Mouse (Mus musculus) midbrain, postnatal 0 days (tissue): ENCODE results near the gene Pkdrej. TPM values are rescaled to one million over a fixed set of nuclear protein-coding genes. Genes with fewer than 3 reads are reported as not detected.

Experiments used
- ATAC-seq: fragments of 200-750 bp; cut with Nextera tagmentation; 2 replicates; pipeline ENCODE4 v1.8.0; 2017; ENCODE audit warnings: moderate number of reproducible peaks, mild to moderate bottlenecking, moderate TSS enrichment, moderate library complexity; ENCODE audit not compliant: low FRiP score
- DNase-seq: peaks from one replicate; pipeline ENCODE4 v3.0.0-alpha.2; 2015; ENCODE audit warnings: low spot score
- H3K27ac ChIP-seq: fragments of 300-500 bp; sonication (generic); 2 replicates; pipeline ENCODE4 v1.5.1; 2014; ENCODE audit warnings: low read depth, mild to moderate bottlenecking, low read length, mixed read lengths
- H3K27me3 ChIP-seq: fragments of 300-500 bp; sonication (generic); 2 replicates; pipeline ENCODE4 v1.6.1; 2014; ENCODE audit warnings: low read length, control low read depth, mixed read lengths; ENCODE audit not compliant: insufficient read depth
- H3K36me3 ChIP-seq: fragments of 300-500 bp; sonication (generic); 2 replicates; pipeline ENCODE4 v1.6.1; 2014; ENCODE audit warnings: low read length, control low read depth, mixed read lengths; ENCODE audit not compliant: insufficient read depth
- H3K4me1 ChIP-seq: fragments of 300-500 bp; sonication (generic); 2 replicates; pipeline ENCODE4 v1.6.1; 2014; ENCODE audit warnings: mild to moderate bottlenecking, control low read depth, antibody characterized with exemption, low read length, mixed read lengths; ENCODE audit not compliant: insufficient read depth
- H3K4me2 ChIP-seq: fragments of 300-500 bp; sonication (generic); 2 replicates; pipeline ENCODE4 v1.6.1; 2014; ENCODE audit warnings: low read depth, mild to moderate bottlenecking, low read length, mixed read lengths; ENCODE audit not compliant: poor library complexity, severe bottlenecking
- H3K4me3 ChIP-seq: fragments of 300-500 bp; sonication (generic); 2 replicates; pipeline ENCODE4 v1.5.1; 2014; ENCODE audit warnings: low read depth, mild to moderate bottlenecking, low read length, moderate library complexity
- H3K9ac ChIP-seq: fragments of 300-500 bp; sonication (generic); replicated peaks from 2 replicates; pipeline ENCODE4 v1.6.1; 2014; ENCODE audit warnings: mild to moderate bottlenecking, low read length, moderate library complexity, mixed read lengths; ENCODE audit not compliant: poor library complexity, severe bottlenecking
- H3K9me3 ChIP-seq: fragments of 300-500 bp; sonication (generic); 2 replicates; pipeline ENCODE4 v1.6.1; 2016; ENCODE audit warnings: low read length, control low read depth
- CTCF ChIP-seq: IDR thresholded peaks from 2 replicates; pipeline ENCODE4 v1.5.1; 2016; ENCODE audit warnings: antibody characterized with exemption, mild to moderate bottlenecking
- WGBS: fragments of 180-500 bp; shearing (Covaris S2); extraction: QIAGEN DNeasy Blood & Tissue Kit; methylation state at CpG from one replicate; pipeline ENCODE4 v1.1.7; 2014; 5-methylcytosine and 5-hydroxymethylcytosine counted together
- polyA plus RNA-seq: library from polyadenylated mRNA; unstranded; fragments of >200 nt; fragmentation: Nextera tagmentation; extraction: Ambion mirVana; gene quantifications from 2 replicates; pipeline ENCODE4 v1.2.1, GENCODE M21; 2015
- total RNA-seq: library from RNA; depleted of rRNA; stranded (reverse); fragments of >200 nt; gene quantifications from 2 replicates; pipeline ENCODE4 v1.2.3, GENCODE M21; 2014

Pkdrej gene
- total and polyA plus RNA-seq, 2 experiments from 2014 or later, result 0.06 to 0.33 TPM

DNA sequence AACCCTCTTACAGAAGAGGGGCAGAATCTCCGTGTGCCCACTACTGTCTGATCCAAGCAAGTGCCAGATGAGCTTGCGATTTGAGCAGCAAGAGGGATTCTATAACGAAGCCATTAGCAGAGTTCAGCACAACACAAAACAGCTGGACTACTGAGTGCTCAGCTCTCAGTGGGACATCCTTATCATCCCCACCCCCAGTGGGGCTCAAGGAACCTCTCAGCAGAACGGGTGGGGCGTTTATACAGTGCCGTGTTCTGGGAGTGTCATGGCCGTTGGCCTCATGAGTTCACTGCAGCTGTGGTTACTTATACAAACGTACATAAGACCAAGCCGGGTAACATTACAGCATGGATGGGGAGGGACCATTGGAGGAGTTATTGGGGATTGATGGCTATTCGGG, 8.1 kb downstream of the Pkdrej start:
- DNase-seq, result no peak
- Histone ChIP-seq H3K27me3 (no peaks in the 10 kb centered on the region), H3K27ac (no peak overlapping the region), H3K9me3 (peaks cover 3% of the 10 kb centered on the region; the same call in 1 of the 2 replicates), H3K36me3 (no peaks in the 10 kb centered on the region), H3K4me2 (no peak overlapping the region), H3K4me1 (peaks cover 6% of the 10 kb centered on the region; the same call in 1 of the 2 replicates), H3K9ac (no peak overlapping the region), H3K4me3 (no peak overlapping the region)
- 76% methylated on average over 10 of the region's 10 CpGs for WGBS
- ATAC-seq, result no peak
- no peak for TF ChIP-seq CTCF

- ATAC-seq (peak; percentile 92), DNase-seq (peak; percentile 99)
- H3K36me3 ChIP-seq, result no peaks in the 10 kb centered on the region
- peak within 1 kb of the TSS; percentile 58 for H3K4me2 ChIP-seq
- peak within 1 kb of the TSS; percentile 95 for H3K27ac ChIP-seq
- no peaks in the 10 kb centered on the region for H3K27me3 ChIP-seq
- TF ChIP-seq CTCF, result no peak; the same call in none of the 2 replicates
- H3K4me1 ChIP-seq, result peaks cover 6% of the 10 kb centered on the region; the same call in 1 of the 2 replicates
- WGBS, result 3% methylated on average over 32 of the region's 36 CpGs
- H3K9me3 ChIP-seq, result no peaks in the 10 kb centered on the region
- peak within 1 kb of the TSS; percentile 71 for H3K4me3 ChIP-seq
- peak within 1 kb of the TSS; percentile 87 for H3K9ac ChIP-seq
Measured at GRCm38 (mm10) chr15:85811535-85812277, 9.8 kb downstream of the Pkdrej start, which contains the start of gene Cdpf1. Gene Cdpf1 (minus strand): TSS chr15:85811697.

DNA sequence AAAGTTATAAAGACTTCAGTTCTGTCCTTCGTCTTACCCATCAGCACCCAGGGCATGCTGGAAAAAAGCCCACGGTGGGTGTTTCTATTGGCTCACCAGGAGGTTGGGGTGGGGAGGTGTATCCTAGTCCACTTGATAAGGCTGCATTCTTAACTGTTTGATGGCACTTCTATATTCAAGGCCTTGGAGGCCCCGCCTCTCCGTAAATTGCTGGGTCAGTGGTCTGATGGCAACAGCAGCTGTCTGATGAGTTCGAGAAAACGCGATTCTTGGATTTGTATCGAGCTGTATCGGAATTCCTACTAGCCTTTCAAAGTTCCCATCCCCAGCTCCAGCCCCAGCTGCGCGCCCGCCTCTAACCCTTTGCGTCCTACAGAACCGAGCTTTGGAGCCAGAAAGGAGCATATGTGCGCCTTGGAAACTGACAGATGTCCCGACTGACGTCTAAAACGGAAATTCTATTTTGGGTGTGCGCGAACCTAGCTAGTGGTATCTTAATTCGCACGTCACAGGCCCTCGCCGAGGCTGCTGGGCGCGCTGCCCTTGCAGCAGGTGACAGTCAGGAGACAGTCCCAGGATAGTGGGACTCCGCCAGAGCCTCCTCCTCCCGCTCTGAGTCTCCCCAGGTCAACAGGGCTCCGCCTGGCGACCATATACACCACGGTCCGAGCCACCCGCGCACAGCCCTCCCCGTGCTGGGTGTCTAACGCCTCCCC, 10.6 kb downstream of the Pkdrej start:
- peak overlapping the region; percentile 71 for H3K4me3 ChIP-seq
- H3K9me3 ChIP-seq, result no peaks in the 10 kb centered on the region
- H3K27ac ChIP-seq, result peak overlapping the region; percentile 95
- no peaks in the 10 kb centered on the region for H3K27me3 ChIP-seq
- ATAC-seq (peak; percentile 81), DNase-seq (peak; percentile 62)
- H3K4me1 ChIP-seq, result peaks cover 6% of the 10 kb centered on the region; the same call in 1 of the 2 replicates
- H3K4me2 ChIP-seq, result peak overlapping the region; percentile 58
- 4% methylated on average over 36 of the region's 36 CpGs for whole genome bisulfite sequencing
- H3K9ac ChIP-seq, result peak overlapping the region; percentile 87
- peak; percentile 40; the same call in 1 of the 2 replicates for TF ChIP-seq CTCF
- H3K36me3 ChIP-seq, result no peaks in the 10 kb centered on the region

DNA sequence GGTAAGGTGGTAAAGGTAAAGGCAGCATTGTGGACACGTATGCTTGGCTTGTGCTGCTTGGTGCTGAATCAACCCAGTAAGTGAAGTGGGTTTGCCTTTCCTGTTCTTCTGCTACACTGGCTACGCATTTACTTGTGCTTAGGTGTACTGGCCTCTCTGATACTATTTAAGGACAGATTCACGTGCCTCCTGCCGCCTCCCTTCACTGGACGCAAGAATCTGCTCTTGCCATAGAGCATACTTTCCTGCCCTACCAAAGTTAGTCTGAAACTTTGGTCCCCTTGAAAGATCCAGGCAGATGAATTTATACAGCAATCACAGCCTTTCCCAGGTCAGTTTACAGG, 11.1 kb downstream of the Pkdrej start:
- Histone ChIP-seq H3K27me3 (no peaks in the 10 kb centered on the region), H3K4me2 (peak overlapping the region; percentile 58), H3K9me3 (no peaks in the 10 kb centered on the region), H3K4me1 (peaks cover 6% of the 10 kb centered on the region; the same call in 1 of the 2 replicates), H3K36me3 (no peaks in the 10 kb centered on the region), H3K9ac (no peak overlapping the region), H3K27ac (peak overlapping the region; percentile 14; the same call in 1 of the 2 replicates), H3K4me3 (peak overlapping the region; percentile 71)
- TF ChIP-seq CTCF, result no peak
- ATAC-seq, result no peak
- no peak for DNase-seq
- 85% methylated on average over 5 of the region's 5 CpGs for WGBS

DNA sequence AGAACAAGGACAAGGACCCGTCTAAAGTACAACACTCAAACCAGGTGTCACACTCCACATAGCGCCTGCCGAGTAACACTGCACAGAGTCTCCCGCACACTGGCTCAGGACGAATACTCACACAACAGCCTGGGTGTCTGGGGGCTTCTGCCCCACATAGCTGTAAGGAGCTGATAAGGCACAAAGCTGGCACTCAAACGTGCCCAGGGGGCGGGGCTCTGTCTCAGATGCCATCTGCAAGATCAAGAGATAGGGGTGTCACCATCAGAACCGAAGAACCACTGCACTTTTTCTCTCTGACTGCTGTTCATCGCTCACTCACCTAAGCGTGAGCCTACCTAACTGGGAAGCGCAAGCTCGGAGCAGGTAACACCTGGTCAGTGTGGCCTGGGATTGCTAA, 12.4 kb downstream of the Pkdrej start:
- no peak overlapping the region for H3K27ac ChIP-seq
- DNase-seq (no peak), ATAC-seq (no peak)
- no peak overlapping the region for H3K4me2 ChIP-seq
- H3K36me3 ChIP-seq, result no peaks in the 10 kb centered on the region
- peaks cover 6% of the 10 kb centered on the region; the same call in 1 of the 2 replicates for H3K4me1 ChIP-seq
- H3K27me3 ChIP-seq, result no peaks in the 10 kb centered on the region
- no peaks in the 10 kb centered on the region for H3K9me3 ChIP-seq
- H3K4me3 ChIP-seq, result no peak overlapping the region
- TF ChIP-seq CTCF, result no peak
- 89% methylated on average over 12 of the region's 12 CpGs for WGBS
- no peak overlapping the region for H3K9ac ChIP-seq

GRCm38 (mm10) chr15:85808434-85808833, 13.1 kb downstream of the Pkdrej start:
- 29% methylated on average over 8 of the region's 8 CpGs for WGBS

More at GRCm38 (mm10) chr15:85808434-85808833, 13.1 kb downstream of the Pkdrej start:
- H3K27me3 ChIP-seq, result no peaks in the 10 kb centered on the region
- H3K4me2 ChIP-seq, result no peak overlapping the region
- H3K36me3 ChIP-seq, result no peaks in the 10 kb centered on the region
- no peak overlapping the region for H3K4me3 ChIP-seq
- peaks cover 6% of the 10 kb centered on the region; the same call in 1 of the 2 replicates for H3K4me1 ChIP-seq
- ATAC-seq (no peak), DNase-seq (no peak)
- no peaks in the 10 kb centered on the region for H3K9me3 ChIP-seq
- no peak overlapping the region for H3K27ac ChIP-seq
- TF ChIP-seq CTCF, result 0 out of 2 replicates have a peak, but pooled peaks have one; percentile 10
- H3K9ac ChIP-seq, result no peak overlapping the region
